Mouse (Mus musculus): ENCODE measurements at regions not wholly inside any gene's neighbourhood (a gene's known extent, or its start where the extent isn't known, plus 50 kb on each side); places are given as distances from the start of the nearest gene placed in this dataset.

- Histone ChIP-seq H3K27me3 (replicated peaks; ENCODE audit: control insufficient read depth, insufficient read depth, low read length) (no peaks in the 10 kb centered on the region), H3K4me3 (ENCODE audit: low read depth, low read length) (no peak overlapping the region), H3K4me2 (ENCODE audit: low read length) (peak overlapping the region; percentile 43), H3K4me1 (ENCODE audit: control insufficient read depth, insufficient read depth, low read length) (peaks cover 14% of the 10 kb centered on the region), H3K27ac (ENCODE audit: low read depth, low read length) (peak overlapping the region; percentile 61), H3K9ac (ENCODE audit: low read length) (peak overlapping the region; percentile 52), H3K36me3 (ENCODE audit: control insufficient read depth, insufficient read depth, low read length) (no peaks in the 10 kb centered on the region), H3K9me3 (replicated peaks; ENCODE audit: control insufficient read depth, low read length) (no peaks in the 10 kb centered on the region)
- 1% methylated on average over 18 of the region's 18 CpGs for WGBS
- ATAC-seq (peak; percentile 92), DNase-seq (ENCODE audit: low spot score) (peak; percentile 92)
Measured at GRCm38 (mm10) chr16:31508981-31509380, 86.9 kb downstream of the Bdh1 start.

GRCm38 (mm10) chr16:31510097-31510496 lies 88.0 kb downstream of the Bdh1 start:
- Histone ChIP-seq H3K27ac (ENCODE audit: low read depth, low read length) (no peak overlapping the region), H3K9me3 (replicated peaks; ENCODE audit: control insufficient read depth, low read length) (no peaks in the 10 kb centered on the region), H3K4me1 (ENCODE audit: control insufficient read depth, insufficient read depth, low read length) (peaks cover 14% of the 10 kb centered on the region), H3K27me3 (replicated peaks; ENCODE audit: control insufficient read depth, insufficient read depth, low read length) (no peaks in the 10 kb centered on the region), H3K4me3 (ENCODE audit: low read depth, low read length) (no peak overlapping the region), H3K9ac (ENCODE audit: low read length) (no peak overlapping the region), H3K4me2 (ENCODE audit: low read length) (no peak overlapping the region), H3K36me3 (ENCODE audit: control insufficient read depth, insufficient read depth, low read length) (no peaks in the 10 kb centered on the region)
- DNase-seq (ENCODE audit: low spot score) (no peak), ATAC-seq (no peak)
- 91% methylated on average over 8 of the region's 8 CpGs for WGBS

GRCm38 (mm10) chr16:31518816-31519215 lies 96.7 kb downstream of the Bdh1 start:
- no peak overlapping the region for H3K27ac ChIP-seq (ENCODE audit: low read depth, low read length)
- no peaks in the 10 kb centered on the region for H3K27me3 ChIP-seq (replicated peaks; ENCODE audit: control insufficient read depth, insufficient read depth, low read length)
- no peaks in the 10 kb centered on the region for H3K36me3 ChIP-seq (ENCODE audit: control insufficient read depth, insufficient read depth, low read length)
- H3K9me3 ChIP-seq (replicated peaks; ENCODE audit: control insufficient read depth, low read length), result no peaks in the 10 kb centered on the region
- DNase-seq (ENCODE audit: low spot score) (no peak), ATAC-seq (no peak)
- H3K4me3 ChIP-seq (ENCODE audit: low read depth, low read length), result no peak overlapping the region
- no peaks in the 10 kb centered on the region for H3K4me1 ChIP-seq (ENCODE audit: control insufficient read depth, insufficient read depth, low read length)
- no peak overlapping the region for H3K4me2 ChIP-seq (ENCODE audit: low read length)
- H3K9ac ChIP-seq (ENCODE audit: low read length), result no peak overlapping the region
- WGBS, result 94% methylated on average over 3 of the region's 3 CpGs

- H3K4me1 ChIP-seq (ENCODE audit: control insufficient read depth, insufficient read depth, low read length), result no peaks in the 10 kb centered on the region
- H3K9ac ChIP-seq (ENCODE audit: low read length), result no peak overlapping the region
Measured at GRCm38 (mm10) chr16:31520081-31520480, 98.0 kb downstream of the Bdh1 start.

GRCm38 (mm10) chr16:31521786-31522185 lies 99.7 kb downstream of the Bdh1 start:
- ATAC-seq, result no peak
- Histone ChIP-seq H3K9ac (ENCODE audit: low read length) (no peak overlapping the region), H3K36me3 (ENCODE audit: control insufficient read depth, insufficient read depth, low read length) (no peaks in the 10 kb centered on the region), H3K4me3 (ENCODE audit: low read depth, low read length) (no peak overlapping the region), H3K9me3 (replicated peaks; ENCODE audit: control insufficient read depth, low read length) (no peaks in the 10 kb centered on the region), H3K27ac (ENCODE audit: low read depth, low read length) (no peak overlapping the region), H3K27me3 (replicated peaks; ENCODE audit: control insufficient read depth, insufficient read depth, low read length) (no peaks in the 10 kb centered on the region), H3K4me1 (ENCODE audit: control insufficient read depth, insufficient read depth, low read length) (no peaks in the 10 kb centered on the region), H3K4me2 (ENCODE audit: low read length) (no peak overlapping the region)
- WGBS, result 85% methylated on average over 6 of the region's 6 CpGs
- no peak for DNase-seq (ENCODE audit: low spot score)

More at GRCm38 (mm10) chr16:31520081-31520480, 98.0 kb downstream of the Bdh1 start:
- H3K27me3 ChIP-seq (replicated peaks; ENCODE audit: control insufficient read depth, insufficient read depth, low read length), result no peaks in the 10 kb centered on the region
- 71% methylated on average over 9 of the region's 9 CpGs for WGBS
- H3K4me3 ChIP-seq (ENCODE audit: low read depth, low read length), result no peak overlapping the region
- H3K27ac ChIP-seq (ENCODE audit: low read depth, low read length), result no peak overlapping the region
- no peak for DNase-seq (ENCODE audit: low spot score)
- H3K4me2 ChIP-seq (ENCODE audit: low read length), result no peak overlapping the region
- ATAC-seq, result no peak
- no peaks in the 10 kb centered on the region for H3K9me3 ChIP-seq (replicated peaks; ENCODE audit: control insufficient read depth, low read length)
- no peaks in the 10 kb centered on the region for H3K36me3 ChIP-seq (ENCODE audit: control insufficient read depth, insufficient read depth, low read length)

GRCm38 (mm10) chr16:31526711-31527344 lies 104.7 kb downstream of the Bdh1 start:
- H3K4me3 ChIP-seq (ENCODE audit: low read depth, low read length), result no peak overlapping the region
- no peaks in the 10 kb centered on the region for H3K27me3 ChIP-seq (replicated peaks; ENCODE audit: control insufficient read depth, insufficient read depth, low read length)
- no peaks in the 10 kb centered on the region for H3K36me3 ChIP-seq (ENCODE audit: control insufficient read depth, insufficient read depth, low read length)
- H3K27ac ChIP-seq (ENCODE audit: low read depth, low read length), result no peak overlapping the region
- no peaks in the 10 kb centered on the region; the same call in 1 of the 2 replicates for H3K4me1 ChIP-seq (ENCODE audit: control insufficient read depth, insufficient read depth, low read length)
- DNase-seq (ENCODE audit: low spot score) (peak; percentile 62), ATAC-seq (peak; percentile 48; the same call in 1 of the 2 replicates)
- 69% methylated on average over 10 of the region's 10 CpGs for WGBS
- no peak overlapping the region for H3K9ac ChIP-seq (ENCODE audit: low read length)
- no peaks in the 10 kb centered on the region for H3K9me3 ChIP-seq (replicated peaks; ENCODE audit: control insufficient read depth, low read length)
- no peak overlapping the region for H3K4me2 ChIP-seq (ENCODE audit: low read length)

GRCm38 (mm10) chr16:31528596-31529283 lies 106.7 kb downstream of the Bdh1 start:
- H3K27me3 ChIP-seq (replicated peaks; ENCODE audit: control insufficient read depth, insufficient read depth, low read length), result no peaks in the 10 kb centered on the region
- no peak overlapping the region for H3K4me3 ChIP-seq (ENCODE audit: low read depth, low read length)
- H3K4me2 ChIP-seq (ENCODE audit: low read length), result no peak overlapping the region
- no peak for ATAC-seq
- no peak overlapping the region for H3K27ac ChIP-seq (ENCODE audit: low read depth, low read length)
- no peaks in the 10 kb centered on the region for H3K9me3 ChIP-seq (replicated peaks; ENCODE audit: control insufficient read depth, low read length)
- no peak overlapping the region for H3K9ac ChIP-seq (ENCODE audit: low read length)
- peaks cover 2% of the 10 kb centered on the region; the same call in 1 of the 2 replicates for H3K4me1 ChIP-seq (ENCODE audit: control insufficient read depth, insufficient read depth, low read length)
- 38% methylated on average over 11 of the region's 11 CpGs for WGBS
- DNase-seq (ENCODE audit: low spot score), result peak; percentile 48
- H3K36me3 ChIP-seq (ENCODE audit: control insufficient read depth, insufficient read depth, low read length), result no peaks in the 10 kb centered on the region

GRCm38 (mm10) chr16:31529284-31529958 lies 107.3 kb downstream of the Bdh1 start:
- ATAC-seq (no peak), DNase-seq (ENCODE audit: low spot score) (no peak)
- Histone ChIP-seq H3K36me3 (ENCODE audit: control insufficient read depth, insufficient read depth, low read length) (no peaks in the 10 kb centered on the region), H3K4me2 (ENCODE audit: low read length) (no peak overlapping the region), H3K4me1 (ENCODE audit: control insufficient read depth, insufficient read depth, low read length) (peaks cover 2% of the 10 kb centered on the region; the same call in 1 of the 2 replicates), H3K27me3 (replicated peaks; ENCODE audit: control insufficient read depth, insufficient read depth, low read length) (no peaks in the 10 kb centered on the region), H3K27ac (ENCODE audit: low read depth, low read length) (no peak overlapping the region), H3K4me3 (ENCODE audit: low read depth, low read length) (no peak overlapping the region), H3K9me3 (replicated peaks; ENCODE audit: control insufficient read depth, low read length) (no peaks in the 10 kb centered on the region), H3K9ac (ENCODE audit: low read length) (no peak overlapping the region)
- WGBS, result 73% methylated on average over 13 of the region's 13 CpGs

- H3K4me2 ChIP-seq (ENCODE audit: low read length), result no peak overlapping the region
- H3K4me3 ChIP-seq (ENCODE audit: low read depth, low read length), result no peak overlapping the region
- H3K27ac ChIP-seq (ENCODE audit: low read depth, low read length), result no peak overlapping the region
- no peak overlapping the region for H3K9ac ChIP-seq (ENCODE audit: low read length)
- ATAC-seq, result no peak
- WGBS, result 93% methylated on average over 8 of the region's 8 CpGs
- peaks cover 2% of the 10 kb centered on the region; the same call in 1 of the 2 replicates for H3K4me1 ChIP-seq (ENCODE audit: control insufficient read depth, insufficient read depth, low read length)
- H3K36me3 ChIP-seq (ENCODE audit: control insufficient read depth, insufficient read depth, low read length), result no peaks in the 10 kb centered on the region
- no peaks in the 10 kb centered on the region for H3K9me3 ChIP-seq (replicated peaks; ENCODE audit: control insufficient read depth, low read length)
- H3K27me3 ChIP-seq (replicated peaks; ENCODE audit: control insufficient read depth, insufficient read depth, low read length), result no peaks in the 10 kb centered on the region
- DNase-seq (ENCODE audit: low spot score), result no peak
Measured at GRCm38 (mm10) chr16:31530090-31530489, 108.0 kb downstream of the Bdh1 start.

Data from forebrain, embryonic 14.5 days (tissue).